Mouse (Mus musculus) liver, embryonic 14.5 days (tissue): ENCODE data around the gene Ndufaf2. TPM values are rescaled to one million over a fixed set of nuclear protein-coding genes. Genes with fewer than 3 reads are reported as not detected.

Experiments
- ATAC-seq: fragments of 200-750 bp; cut with Nextera tagmentation; 2 replicates; pipeline ENCODE4 v1.8.0; 2017; ENCODE audit warnings: moderate number of reproducible peaks, mild to moderate bottlenecking, moderate library complexity; ENCODE audit not compliant: insufficient read depth
- DNase-seq, 3 experiments: peaks; one replicate each; pipeline ENCODE4 v3.0.0-alpha.2; 2012 to 2013; ENCODE audit warnings: low read depth in 3 of 3, low spot score in 3 of 3
- H3K27ac ChIP-seq: fragments of 300-500 bp; sonication (generic); 2 replicates; pipeline ENCODE4 v1.5.1; 2014; ENCODE audit warnings: moderate library complexity, mild to moderate bottlenecking, control low read depth, inconsistent platforms
- H3K27me3 ChIP-seq: fragments of 300-500 bp; sonication (generic); 2 replicates; pipeline ENCODE4 v1.6.1; 2014; ENCODE audit warnings: mild to moderate bottlenecking, low read length, moderate library complexity; ENCODE audit not compliant: control insufficient read depth, insufficient read depth
- H3K36me3 ChIP-seq: fragments of 300-500 bp; sonication (generic); replicated peaks from 2 replicates; pipeline ENCODE4 v1.6.1; 2014; ENCODE audit warnings: low read depth; ENCODE audit not compliant: control insufficient read depth, insufficient read depth
- H3K4me1 ChIP-seq, 2 experiments: fragments of 200-500 bp in 1 of 2; fragments of 300-500 bp in 1 of 2; sonication (generic) in 1 of 2; replicated peaks; 2 replicates each; pipeline ENCODE4 v1.6.1; 2012 to 2014; ENCODE audit warnings: antibody characterized with exemption in 1 of 2, inconsistent platforms in 1 of 2, low read length in 1 of 2; ENCODE audit not compliant: control insufficient read depth in 2 of 2, insufficient read depth in 2 of 2
- H3K4me2 ChIP-seq: fragments of 300-500 bp; sonication (generic); 2 replicates; pipeline ENCODE4 v1.6.1; 2014; ENCODE audit warnings: low read depth, mild to moderate bottlenecking, control low read depth, moderate library complexity
- H3K4me3 ChIP-seq, 2 experiments: fragments of 200-500 bp in 1 of 2; fragments of 300-500 bp in 1 of 2; sonication (generic) in 1 of 2; 2 replicates each; pipeline ENCODE4 v1.5.1; 2012 to 2014; ENCODE audit warnings: low read depth in 2 of 2, low read length in 2 of 2, mild to moderate bottlenecking in 2 of 2, control low read depth in 1 of 2, inconsistent platforms in 1 of 2, moderate library complexity in 1 of 2; ENCODE audit not compliant: insufficient read depth in 1 of 2
- H3K9ac ChIP-seq: fragments of 300-500 bp; sonication (generic); replicated peaks from 2 replicates; pipeline ENCODE4 v1.6.1; 2014; ENCODE audit warnings: mild to moderate bottlenecking, control low read depth, moderate library complexity
- H3K9me3 ChIP-seq: fragments of 300-500 bp; sonication (generic); 2 replicates; pipeline ENCODE4 v1.6.1; 2016; ENCODE audit warnings: low read length, mixed read lengths; ENCODE audit not compliant: control insufficient read depth
- CTCF ChIP-seq: IDR thresholded peaks from 2 replicates; pipeline ENCODE4 v1.5.1; 2016; ENCODE audit warnings: antibody characterized with exemption, low read depth, control low read depth
- EP300 ChIP-seq: IDR thresholded peaks from 2 replicates; pipeline ENCODE4 v1.6.1; 2016; ENCODE audit warnings: antibody characterized with exemption, low read depth
- WGBS: fragments of 180-500 bp; shearing (Covaris S2); extraction: QIAGEN DNeasy Blood & Tissue Kit; methylation state at CpG from one replicate; pipeline ENCODE4 v1.1.7; 2014; ENCODE audit not compliant: insufficient replicate concordance; 5-methylcytosine and 5-hydroxymethylcytosine counted together
- polyA plus RNA-seq, 2 experiments: library from polyadenylated mRNA; depleted of rRNA in 1 of 2; stranded (reverse) in 1 of 2; unstranded in 1 of 2; fragments of >200 nt; fragmentation: Nextera tagmentation in 1 of 2; extraction: Ambion mirVana in 1 of 2; gene quantifications; 2 replicates each; pipeline versions ENCODE4 v1.2.1 to v1.2.3; 2012 to 2014

The Ndufaf2 gene
- polyA plus RNA-seq, 2 experiments: 21.6 to 33.8 TPM

DNA sequence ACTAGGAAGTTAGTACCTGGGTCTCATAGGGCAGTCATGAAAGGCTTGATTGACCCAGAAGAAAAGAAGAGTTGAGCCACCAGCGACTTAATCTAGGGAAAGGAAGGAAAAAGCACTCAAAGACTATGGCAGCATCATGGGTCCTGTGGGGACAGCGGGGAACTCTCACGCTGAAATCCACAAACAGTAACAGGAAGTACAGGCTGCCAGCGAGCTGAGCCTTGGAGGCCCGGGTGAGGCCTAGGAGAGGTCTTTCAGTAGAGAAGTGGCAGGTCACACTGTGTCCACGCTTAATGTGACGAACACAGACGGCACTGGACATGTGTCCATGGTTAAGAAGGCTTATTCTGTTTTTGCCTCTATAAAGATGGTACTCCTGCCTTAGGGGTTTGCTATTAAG lies 21.2 kb upstream of the Ndufaf2 start:
- TF ChIP-seq CTCF (no peak), EP300 (no peak)
- no peak for DNase-seq
- H3K4me1 ChIP-seq: no peaks in the 10 kb centered on the region
- H3K27me3 ChIP-seq: no peaks in the 10 kb centered on the region
- H3K9ac ChIP-seq: no peak overlapping the region
- no peak overlapping the region for H3K27ac ChIP-seq
- 45% methylated on average over 8 of the region's 8 CpGs for WGBS
- H3K9me3 ChIP-seq: no peaks in the 10 kb centered on the region
- peaks cover 15% of the 10 kb centered on the region for H3K36me3 ChIP-seq
- no peak overlapping the region for H3K4me2 ChIP-seq
- ATAC-seq: no peak
- H3K4me3 ChIP-seq: no peak overlapping the region

DNA sequence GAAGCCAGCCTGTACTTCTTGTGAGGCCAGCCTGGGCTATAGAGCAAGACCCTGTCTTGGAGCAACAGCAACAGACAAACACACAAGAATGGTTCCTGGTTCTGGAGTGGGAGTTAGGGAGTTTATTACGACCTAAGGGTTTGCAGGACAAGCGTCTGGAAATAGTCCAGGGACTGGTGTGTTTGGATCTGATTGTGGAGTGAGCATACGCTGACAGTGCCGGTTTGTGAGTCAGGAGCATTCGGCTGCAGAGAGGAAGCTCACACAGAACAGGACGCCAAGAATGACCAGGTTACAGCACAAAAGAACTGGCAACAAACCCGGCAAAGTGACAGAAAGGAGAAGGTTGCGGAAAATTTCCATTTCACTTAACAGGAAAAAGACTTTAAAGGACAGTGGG lies 12.1 kb upstream of the Ndufaf2 start:
- Histone ChIP-seq H3K4me2 (no peak overlapping the region), H3K4me1 (no peaks in the 10 kb centered on the region), H3K27ac (no peak overlapping the region), H3K9me3 (no peaks in the 10 kb centered on the region), H3K4me3 (no peak overlapping the region), H3K36me3 (peaks cover 4% of the 10 kb centered on the region), H3K9ac (no peak overlapping the region), H3K27me3 (no peaks in the 10 kb centered on the region)
- DNase-seq (no peak), ATAC-seq (no peak)
- WGBS: 77% methylated on average over 8 of the region's 8 CpGs
- TF ChIP-seq CTCF: no peak
- no peak for TF ChIP-seq EP300

DNA sequence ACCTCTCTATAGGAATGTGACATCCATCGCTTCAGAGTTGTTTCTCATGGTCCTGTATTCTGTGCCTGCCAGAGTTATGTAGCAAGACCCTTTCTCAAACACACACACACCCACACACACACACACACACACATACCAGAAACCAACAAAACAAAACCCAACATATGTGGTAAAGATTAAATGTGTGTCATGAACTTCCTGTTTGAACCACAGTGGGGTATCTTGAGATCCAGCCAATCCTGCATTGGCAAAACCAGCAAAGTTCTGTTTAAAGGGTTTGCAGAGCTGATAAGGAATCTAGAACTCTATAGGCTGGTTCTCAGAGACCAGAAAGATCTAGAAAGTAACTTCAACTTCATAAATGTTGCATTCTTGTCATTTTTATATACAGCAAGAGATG lies 11.6 kb upstream of the Ndufaf2 start:
- Histone ChIP-seq H3K36me3 (peaks cover 4% of the 10 kb centered on the region; the same call in 1 of the 2 replicates), H3K4me2 (no peak overlapping the region), H3K9ac (no peak overlapping the region), H3K4me1 (no peaks in the 10 kb centered on the region), H3K9me3 (no peaks in the 10 kb centered on the region), H3K27ac (no peak overlapping the region), H3K4me3 (no peak overlapping the region), H3K27me3 (no peaks in the 10 kb centered on the region)
- 80% methylated on average over 1 of the region's 1 CpGs for WGBS
- ATAC-seq: no peak
- TF ChIP-seq CTCF (no peak), EP300 (no peak)
- no peak for DNase-seq

DNA sequence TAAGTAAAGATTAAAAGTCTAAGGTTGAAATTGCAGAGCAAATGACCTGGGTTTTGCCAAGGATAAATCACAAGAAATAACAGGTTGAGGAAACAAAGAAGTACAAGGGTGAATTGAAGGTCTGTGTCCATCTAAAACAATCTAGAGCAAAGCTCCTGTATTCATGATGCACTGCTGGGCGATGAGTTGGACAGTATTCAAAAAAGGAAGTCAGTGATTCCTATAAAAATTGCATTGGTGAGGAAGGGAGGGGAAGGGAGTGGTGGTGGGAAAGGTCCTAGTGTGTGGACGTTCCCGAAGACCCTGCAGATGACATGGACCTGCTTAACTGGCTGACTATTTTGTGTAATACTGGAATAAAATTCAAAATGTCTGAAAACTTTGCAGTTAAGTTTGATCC lies 6.2 kb upstream of the Ndufaf2 start:
- Histone ChIP-seq H3K36me3 (no peaks in the 10 kb centered on the region), H3K4me2 (no peak overlapping the region), H3K27ac (no peak overlapping the region), H3K4me3 (no peak overlapping the region), H3K4me1 (peaks cover 3% of the 10 kb centered on the region in 2 experiments; a peak in 3 of 4 replicates), H3K27me3 (no peaks in the 10 kb centered on the region), H3K9ac (no peak overlapping the region), H3K9me3 (no peaks in the 10 kb centered on the region)
- TF ChIP-seq EP300: no peak
- no peak for DNase-seq
- ATAC-seq: no peak
- WGBS: 76% methylated on average over 3 of the region's 3 CpGs

DNA sequence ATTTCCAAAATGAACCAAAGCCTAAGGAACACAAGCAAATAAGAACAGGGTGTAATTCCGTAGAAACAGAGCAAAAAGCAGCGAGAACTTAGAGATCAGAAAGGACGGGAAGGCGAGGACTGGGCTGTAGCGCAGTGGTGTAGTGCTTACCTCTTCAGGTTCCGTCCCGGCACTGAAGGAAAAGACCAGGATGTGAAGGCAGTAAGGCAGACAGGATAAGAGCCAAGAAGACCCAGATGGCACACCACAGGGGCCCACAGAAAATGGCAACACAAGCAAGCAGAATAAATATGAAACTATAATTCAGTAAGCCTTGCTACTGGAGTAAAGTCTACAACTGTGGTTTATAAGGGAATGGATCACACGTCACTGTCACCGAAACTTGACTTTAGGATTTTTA lies 5.5 kb upstream of the Ndufaf2 start:
- Histone ChIP-seq H3K9ac (no peak overlapping the region), H3K4me1 (peaks cover 5% of the 10 kb centered on the region in 2 experiments; a peak in 3 of 4 replicates), H3K27ac (no peak overlapping the region), H3K4me3 (no peak overlapping the region), H3K27me3 (no peaks in the 10 kb centered on the region), H3K4me2 (no peak overlapping the region), H3K36me3 (no peaks in the 10 kb centered on the region), H3K9me3 (no peaks in the 10 kb centered on the region)
- WGBS: 90% methylated on average over 9 of the region's 9 CpGs
- no peak for TF ChIP-seq EP300
- DNase-seq: no peak
- ATAC-seq: no peak
